Mouse (Mus musculus) small intestine, adult 10 weeks (tissue): Measurements from ENCODE around the gene Ccdc50. TPM values are rescaled to one million over a fixed set of nuclear protein-coding genes. Genes with fewer than 3 reads are reported as not detected.

Experiments
- polyA plus RNA-seq: library from polyadenylated mRNA; stranded (reverse); fragments of 350-450 nt; fragmentation: Illumina TruSeq; extraction: RNeasy Lipid Tissue Mini Kit (QIAGEN cat#74804); gene quantifications from one replicate; pipeline ENCODE4 v1.2.3, GENCODE M21; 2014; ENCODE audit warnings: low replicate concordance

The Ccdc50 gene
- 87.7 TPM for polyA plus RNA-seq

DNA sequence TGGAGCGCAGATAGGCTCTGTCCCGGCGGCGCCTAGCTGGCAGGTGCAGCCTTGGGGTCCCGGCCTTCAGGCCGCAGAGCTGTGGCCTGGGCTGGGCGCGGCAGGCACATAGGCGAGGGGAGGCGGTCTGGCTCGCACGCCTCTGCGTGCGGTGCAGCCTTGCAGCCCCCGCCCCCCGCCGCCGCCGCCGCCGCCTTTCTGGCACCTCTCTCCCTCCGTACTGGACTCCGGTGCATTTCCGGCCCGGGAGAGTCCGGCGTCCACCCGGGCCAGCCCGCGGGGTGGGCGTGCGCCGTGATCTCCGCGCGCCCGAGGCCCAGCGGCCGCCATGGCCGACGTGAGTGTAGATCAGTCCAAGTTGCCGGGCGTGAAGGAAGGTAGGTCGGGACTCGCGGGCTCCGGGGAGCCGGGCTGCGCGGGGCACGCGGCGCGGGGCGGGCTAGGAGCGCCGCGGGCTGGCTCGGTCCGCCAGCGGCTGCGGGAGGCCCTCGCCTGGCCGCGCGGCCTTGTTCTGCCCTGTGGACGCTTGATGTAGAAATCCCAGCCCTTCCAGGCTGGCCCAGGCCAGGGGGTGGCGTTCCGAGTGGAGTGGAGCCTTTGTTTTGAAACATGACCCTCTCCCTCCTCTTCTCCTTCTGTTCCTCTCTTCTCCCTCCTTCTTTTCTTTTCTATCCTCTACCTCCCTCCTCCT lies at the start of gene Ccdc50:
TSS of gene Ccdc50 (plus strand) at position 109 of the 691 bp plus-strand sequence.

DNA sequence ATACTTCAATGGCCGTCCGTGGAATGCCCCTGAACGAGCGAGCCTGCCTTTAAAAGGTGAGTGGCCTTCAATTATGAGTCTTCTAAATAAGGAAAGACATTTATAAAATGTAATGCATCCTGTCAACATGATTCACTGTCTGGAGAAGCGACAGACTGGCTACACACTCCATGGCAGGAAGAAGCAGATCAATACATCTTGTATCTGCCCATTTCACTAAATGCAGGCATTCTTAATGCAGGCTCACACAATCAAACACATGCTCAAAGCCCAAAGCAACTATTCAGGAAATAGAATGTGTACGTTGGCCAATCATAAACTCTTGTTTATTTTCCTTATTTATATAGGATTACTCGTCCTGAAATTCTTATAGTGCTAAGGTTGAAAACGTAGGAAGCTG lies 18.5 kb upstream of the Ccdc50 start, which contains the start of gene Uts2b:
TSS of gene Uts2b (minus strand) at position 49 of the 400 bp plus-strand sequence.

Other genes starting within 250 kb of the Ccdc50 start
- not detected for gene Ostn, start 81.4 kb upstream of the Ccdc50 start, polyA plus RNA-seq
- not detected for gene Uts2b, start 18.6 kb upstream of the Ccdc50 start, polyA plus RNA-seq